Mouse (Mus musculus): Measurements from ENCODE around the gene Gm28048. TPM values are rescaled to one million over a fixed set of nuclear protein-coding genes. Genes with fewer than 3 reads are reported as not detected.

Gene Gm28048
- total and polyA plus RNA-seq, 3 experiments = 2.1 to 7.0 (median 5.2) TPM

- WGBS = 33% methylated on average over 25 of the region's 25 CpGs
- peak; percentile 57 to 60 for DNase-seq
- peak overlapping the region; percentile 95 for H3K9ac ChIP-seq (ENCODE audit: low read depth, low read length)
- H3K36me3 ChIP-seq (ENCODE audit: control insufficient read depth, insufficient read depth, low read length) = peaks cover 3% of the 10 kb centered on the region
- intact Hi-C loops (cut with DNase I) = loop anchor here (5.0 kb wide), 1 partner anchor 226 kb away; no protein-coding TSS in a partner anchor
- peak overlapping the region; percentile 91 for H3K27ac ChIP-seq
- TF ChIP-seq EP300 (IDR thresholded peaks at IDR 0.05; ENCODE audit: insufficient read depth, low read depth, low read length) (no peak), POLR2A (IDR thresholded peaks at IDR 0.05; ENCODE audit: insufficient read depth, low read depth, low read length) (no peak), CTCF (IDR thresholded peaks at IDR 0.05) (no peak)
- H3K4me3 ChIP-seq = peak overlapping the region; percentile 94
- peaks cover 15% of the 10 kb centered on the region for H3K4me1 ChIP-seq (ENCODE audit: control insufficient read depth, insufficient read depth, low read length)
- peaks cover 12% of the 10 kb centered on the region for H3K79me2 ChIP-seq (replicated peaks; ENCODE audit: control insufficient read depth, insufficient read depth, low read length)
- H3K27me3 ChIP-seq (ENCODE audit: control insufficient read depth, insufficient read depth, low read length) = no peaks in the 10 kb centered on the region
Observed at GRCm38 (mm10) chr11:22857705-22858440, 124.0 kb downstream of the Gm28048 start.

GRCm38 (mm10) chr11:22857106-22857704 lies 124.7 kb downstream of the Gm28048 start:
- no peak overlapping the region for H3K4me3 ChIP-seq
- no peak overlapping the region for H3K9ac ChIP-seq (ENCODE audit: low read depth, low read length)
- intact Hi-C loops (cut with DNase I) = loop anchor here (5.0 kb wide), 1 partner anchor 225 kb away; no protein-coding TSS in a partner anchor
- peaks cover 20% of the 10 kb centered on the region for H3K4me1 ChIP-seq (ENCODE audit: control insufficient read depth, insufficient read depth, low read length)
- peaks cover 12% of the 10 kb centered on the region for H3K79me2 ChIP-seq (replicated peaks; ENCODE audit: control insufficient read depth, insufficient read depth, low read length)
- peaks cover 6% of the 10 kb centered on the region for H3K36me3 ChIP-seq (ENCODE audit: control insufficient read depth, insufficient read depth, low read length)
- no peak for DNase-seq
- H3K27ac ChIP-seq = peak overlapping the region; percentile 91
- TF ChIP-seq POLR2A (IDR thresholded peaks at IDR 0.05; ENCODE audit: insufficient read depth, low read depth, low read length) = no peak
- no peak for TF ChIP-seq CTCF (IDR thresholded peaks at IDR 0.05)
- no peak for TF ChIP-seq EP300 (IDR thresholded peaks at IDR 0.05; ENCODE audit: insufficient read depth, low read depth, low read length)
- 76% methylated on average over 5 of the region's 5 CpGs for WGBS
- H3K27me3 ChIP-seq (ENCODE audit: control insufficient read depth, insufficient read depth, low read length) = no peaks in the 10 kb centered on the region

GRCm38 (mm10) chr11:22856371-22856965 lies 125.4 kb downstream of the Gm28048 start:
- whole genome bisulfite sequencing = 76% methylated on average over 3 of the region's 3 CpGs
- intact Hi-C loops (cut with DNase I) = loop anchor here (5.0 kb wide), 1 partner anchor 224 kb away; no protein-coding TSS in a partner anchor
- Histone ChIP-seq H3K79me2 (replicated peaks; ENCODE audit: control insufficient read depth, insufficient read depth, low read length) (peaks cover 12% of the 10 kb centered on the region), H3K4me1 (ENCODE audit: control insufficient read depth, insufficient read depth, low read length) (peaks cover 21% of the 10 kb centered on the region), H3K9ac (ENCODE audit: low read depth, low read length) (no peak overlapping the region), H3K27ac (no peak overlapping the region; the same call in 1 of the 2 replicates), H3K4me3 (no peak overlapping the region), H3K27me3 (ENCODE audit: control insufficient read depth, insufficient read depth, low read length) (no peaks in the 10 kb centered on the region), H3K36me3 (ENCODE audit: control insufficient read depth, insufficient read depth, low read length) (peaks cover 6% of the 10 kb centered on the region)
- TF ChIP-seq POLR2A (IDR thresholded peaks at IDR 0.05; ENCODE audit: insufficient read depth, low read depth, low read length) (no peak), CTCF (IDR thresholded peaks at IDR 0.05) (no peak), EP300 (IDR thresholded peaks at IDR 0.05; ENCODE audit: insufficient read depth, low read depth, low read length) (no peak)
- no peak for DNase-seq

- 86% methylated on average over 4 of the region's 4 CpGs for WGBS
- Histone ChIP-seq H3K9ac (ENCODE audit: low read depth, low read length) (no peak overlapping the region), H3K4me1 (ENCODE audit: control insufficient read depth, insufficient read depth, low read length) (peaks cover 31% of the 10 kb centered on the region), H3K27ac (no peak overlapping the region), H3K79me2 (replicated peaks; ENCODE audit: control insufficient read depth, insufficient read depth, low read length) (peaks cover 14% of the 10 kb centered on the region), H3K36me3 (ENCODE audit: control insufficient read depth, insufficient read depth, low read length) (peaks cover 18% of the 10 kb centered on the region), H3K4me3 (no peak overlapping the region), H3K27me3 (ENCODE audit: control insufficient read depth, insufficient read depth, low read length) (no peaks in the 10 kb centered on the region)
- intact Hi-C loops (cut with DNase I) = loop anchor here (5.0 kb wide), 1 partner anchor 72 kb away; no protein-coding TSS in a partner anchor
- DNase-seq = no peak
- TF ChIP-seq CTCF (IDR thresholded peaks at IDR 0.05) (no peak), EP300 (IDR thresholded peaks at IDR 0.05; ENCODE audit: insufficient read depth, low read depth, low read length) (no peak), POLR2A (IDR thresholded peaks at IDR 0.05; ENCODE audit: insufficient read depth, low read depth, low read length) (no peak)
Observed at GRCm38 (mm10) chr11:22854571-22854970, 127.3 kb downstream of the Gm28048 start.

- Histone ChIP-seq H3K9ac (ENCODE audit: low read depth, low read length) (no peak overlapping the region), H3K4me3 (no peak overlapping the region), H3K79me2 (replicated peaks; ENCODE audit: control insufficient read depth, insufficient read depth, low read length) (peaks cover 14% of the 10 kb centered on the region), H3K4me1 (ENCODE audit: control insufficient read depth, insufficient read depth, low read length) (peaks cover 34% of the 10 kb centered on the region), H3K27ac (peak overlapping the region; percentile 28; the same call in 1 of the 2 replicates), H3K36me3 (ENCODE audit: control insufficient read depth, insufficient read depth, low read length) (peaks cover 26% of the 10 kb centered on the region), H3K27me3 (ENCODE audit: control insufficient read depth, insufficient read depth, low read length) (no peaks in the 10 kb centered on the region)
- no peak for DNase-seq
- whole genome bisulfite sequencing = 33% methylated on average over 2 of the region's 2 CpGs
- TF ChIP-seq POLR2A (IDR thresholded peaks at IDR 0.05; ENCODE audit: insufficient read depth, low read depth, low read length) (no peak), EP300 (IDR thresholded peaks at IDR 0.05; ENCODE audit: insufficient read depth, low read depth, low read length) (no peak), CTCF (IDR thresholded peaks at IDR 0.05) (no peak)
- intact Hi-C loops (cut with DNase I) = loop anchor here (5.0 kb wide), 1 partner anchor 71 kb away; no protein-coding TSS in a partner anchor
Observed at GRCm38 (mm10) chr11:22853477-22854157, 128.3 kb downstream of the Gm28048 start.
